Mouse (Mus musculus) ovary, postnatal 36 days (tissue): Measurements from ENCODE around the gene Gh.

Experiments
- DNase-seq: peaks from one replicate; pipeline ENCODE4 v3.0.0; 2022; ENCODE audit warnings: low spot score, mixed read lengths

Gene Gh

GRCm38 (mm10) chr11:106308162-106308561 lies 6.5 kb upstream of the Gh start:
- peak; percentile 31 for DNase-seq

GRCm38 (mm10) chr11:106307432-106307831 lies 5.8 kb upstream of the Gh start:
- DNase-seq: no peak

GRCm38 (mm10) chr11:106306758-106307157 lies 5.1 kb upstream of the Gh start:
- DNase-seq: no peak

GRCm38 (mm10) chr11:106306065-106306385 lies 4.4 kb upstream of the Gh start:
- no peak for DNase-seq

GRCm38 (mm10) chr11:106305348-106306064 lies 3.8 kb upstream of the Gh start:
- no peak for DNase-seq

GRCm38 (mm10) chr11:106302634-106303033 lies 969 bp upstream of the Gh start:
- DNase-seq: peak; percentile 52

GRCm38 (mm10) chr11:106291861-106292260 lies 9.8 kb downstream of the Gh start:
- DNase-seq: no peak

GRCm38 (mm10) chr11:106290376-106290775 lies 11.3 kb downstream of the Gh start:
- no peak for DNase-seq

GRCm38 (mm10) chr11:106289369-106289768 lies 12.3 kb downstream of the Gh start:
- DNase-seq: peak; percentile 55

GRCm38 (mm10) chr11:106286987-106287386 lies 14.7 kb downstream of the Gh start:
- DNase-seq: no peak

GRCm38 (mm10) chr11:106286206-106286605 lies 15.5 kb downstream of the Gh start:
- no peak for DNase-seq

GRCm38 (mm10) chr11:106284126-106284525 lies 17.5 kb downstream of the Gh start:
- no peak for DNase-seq

GRCm38 (mm10) chr11:106283371-106283770 lies 18.3 kb downstream of the Gh start:
- DNase-seq: no peak

- DNase-seq: no peak
These were observed 19.2 kb downstream of the Gh start for GRCm38 (mm10) chr11:106282452-106282851.

- DNase-seq: peak; percentile 88
These were observed 25.2 kb downstream of the Gh start, which contains the start of gene Tcam1 for GRCm38 (mm10) chr11:106276454-106276853. Tcam1 (plus strand) TSS chr11:106276672.

- DNase-seq: no peak
These were observed 26.7 kb downstream of the Gh start for GRCm38 (mm10) chr11:106274971-106275411.

- DNase-seq: no peak
These were observed 27.3 kb downstream of the Gh start for GRCm38 (mm10) chr11:106274374-106274773.

- no peak for DNase-seq
These were observed 27.9 kb downstream of the Gh start for GRCm38 (mm10) chr11:106273811-106274210.

- DNase-seq: no peak
These were observed 28.4 kb downstream of the Gh start for GRCm38 (mm10) chr11:106273311-106273684.

- DNase-seq: peak; percentile 100
These were observed 28.9 kb downstream of the Gh start, which contains the start of gene Smarcd2 for GRCm38 (mm10) chr11:106272644-106273310. Smarcd2 (minus strand) TSS chr11:106272972.

- no peak for DNase-seq
These were observed 29.6 kb downstream of the Gh start for GRCm38 (mm10) chr11:106271794-106272643.

GRCm38 (mm10) chr11:106271131-106271793 lies 30.4 kb downstream of the Gh start:
- no peak for DNase-seq
